Mouse (Mus musculus): ENCODE results near the gene Tspan11.
A peak's percentile ranks its signal among the peaks of the same experiment; 100 is the strongest.

Tspan11 gene

GRCm38 (mm10) chr6:127999118-127999517, 111.7 kb downstream of the Tspan11 start:
- DNase-seq, result peak; percentile 95

DNA sequence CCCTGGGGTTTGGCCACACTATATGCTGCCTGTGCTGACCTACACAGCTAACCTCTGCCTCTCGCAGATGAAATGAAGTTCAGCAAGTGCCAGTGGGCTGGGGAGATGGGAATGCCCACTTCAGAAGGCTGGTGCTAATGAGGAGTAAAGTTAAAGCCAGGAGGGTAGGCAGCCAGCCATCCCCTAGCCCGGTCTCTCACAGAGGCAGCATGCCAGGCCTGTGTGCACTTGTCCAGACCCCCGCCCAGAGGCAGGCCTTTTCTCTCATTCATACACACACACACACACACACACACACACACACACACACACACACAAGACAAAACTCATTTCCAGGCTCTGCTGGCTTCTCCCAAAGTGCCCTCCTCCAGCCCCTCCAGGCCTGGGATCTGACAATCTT, 113.4 kb downstream of the Tspan11 start:
- no peak for DNase-seq

DNA sequence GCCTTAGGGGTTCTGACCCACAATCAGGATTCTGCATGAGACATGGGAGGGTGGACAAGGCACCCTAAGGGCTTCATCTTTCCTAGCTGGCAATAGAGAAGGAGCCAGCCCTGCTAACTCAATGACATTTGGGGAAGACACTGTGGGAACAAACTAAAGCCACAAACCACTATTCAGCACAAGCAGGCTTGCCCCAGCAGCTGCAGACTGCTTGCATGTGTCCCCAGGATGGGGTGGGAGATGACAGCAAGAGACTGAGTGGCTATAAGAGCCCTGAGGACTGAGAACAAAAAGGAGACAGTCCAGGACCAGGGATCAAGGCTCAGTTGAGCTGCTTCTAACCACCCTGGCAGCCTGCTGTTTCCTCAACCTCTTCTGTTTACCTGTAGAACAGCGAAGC, 114.2 kb downstream of the Tspan11 start:
- DNase-seq, result no peak

DNA sequence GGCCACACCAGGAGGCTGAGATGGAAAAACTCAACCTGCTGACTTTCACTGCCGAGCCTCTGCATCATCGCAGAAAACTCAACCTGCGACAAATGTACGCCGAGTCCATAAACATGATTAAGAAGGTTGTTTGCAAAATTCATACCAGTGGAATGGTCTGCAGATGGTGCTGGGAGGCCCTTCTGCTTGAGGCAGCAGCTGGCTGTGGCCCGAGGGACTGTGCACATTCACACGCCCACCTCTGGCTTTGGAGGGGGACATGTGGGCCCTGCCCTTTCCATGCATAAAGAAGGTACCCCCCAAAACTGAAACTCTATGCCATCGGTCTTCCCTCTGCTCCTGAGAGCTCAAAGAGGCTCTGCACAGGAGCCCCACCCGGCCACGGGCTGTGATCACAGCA, 114.7 kb downstream of the Tspan11 start:
- DNase-seq, result no peak

- peak; percentile 76 for DNase-seq
These were observed 115.3 kb downstream of the Tspan11 start for GRCm38 (mm10) chr6:128002667-128003066.

GRCm38 (mm10) chr6:128003542-128003941, 116.2 kb downstream of the Tspan11 start:
- no peak for DNase-seq
